Mouse (Mus musculus) cortical plate, adult 2 months (tissue): ENCODE measurements around the gene Tiam2.

Experiments
- CTCF ChIP-seq: fragments of 200-500 bp; IDR thresholded peaks from 2 replicates; pipeline ENCODE4 v1.5.1; 2011; ENCODE audit warnings: mild to moderate bottlenecking, control low read depth, low read length; ENCODE audit not compliant: insufficient read depth; ENCODE audit errors: extremely low read depth
- POLR2A ChIP-seq: fragments of 200-500 bp; IDR thresholded peaks from 2 replicates; pipeline ENCODE4 v1.6.1; 2011; ENCODE audit warnings: mild to moderate bottlenecking, low read length, control low read depth; ENCODE audit not compliant: insufficient read depth; ENCODE audit errors: extremely low read depth

DNA sequence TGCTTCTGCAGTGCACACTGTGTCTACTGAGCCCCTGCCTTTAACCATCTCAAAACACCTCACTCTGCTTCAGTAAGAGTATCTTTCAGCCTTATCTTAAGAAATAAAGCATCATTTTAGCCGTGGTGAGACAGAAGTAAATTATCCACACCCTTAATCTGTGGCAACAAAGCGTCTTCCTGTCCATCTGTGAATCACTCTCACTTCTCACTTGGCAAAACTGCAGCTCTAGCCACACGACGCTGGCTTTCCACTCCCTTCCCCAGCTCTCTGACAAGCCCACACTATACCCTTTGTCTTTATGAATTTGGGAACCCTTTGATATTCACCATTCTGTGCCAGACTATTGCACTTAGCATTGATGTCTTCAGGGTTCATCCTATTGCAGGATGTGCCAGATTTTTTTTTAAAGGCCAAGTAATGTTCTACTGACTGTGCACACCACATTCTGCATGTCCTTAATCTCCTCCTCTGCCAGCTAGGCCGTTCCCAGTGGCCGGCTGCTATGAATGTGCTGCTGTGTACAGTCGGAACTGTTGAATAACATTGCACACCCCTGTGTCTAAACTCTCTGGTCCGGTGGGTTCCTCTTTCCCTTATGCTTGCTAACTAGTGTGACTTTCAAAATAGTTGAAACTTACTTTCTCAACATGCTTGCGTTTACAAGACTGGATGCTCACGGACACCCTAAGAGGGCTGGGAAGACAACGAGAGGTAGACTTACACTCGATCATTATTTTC lies 126.4 kb downstream of the Tiam2 start:
- no peak for TF ChIP-seq CTCF
- no peak for TF ChIP-seq POLR2A
